Mouse (Mus musculus) monocyte, adult 5-6 weeks (primary cell): ENCODE data around the gene Cd70. TPM values are rescaled to one million over a fixed set of nuclear protein-coding genes. Genes with fewer than 3 reads are reported as not detected.
A peak's percentile ranks its signal among the peaks of the same experiment; 100 is the strongest.
"Not testable (repeated sequence)": the region's sequence is repeated elsewhere in the genome, so short reads cannot be mapped to it uniquely, and the experiment has no call there.

ENCODE experiments used
- ATAC-seq: fragments of 153-309, 156-312 bp; replicated peaks from 2 replicates; pipeline ENCODE4 v1.8.0; 2017; ENCODE audit warnings: mild to moderate bottlenecking; ENCODE audit not compliant: low TSS enrichment, insufficient number of reproducible peaks, severe bottlenecking, poor library complexity, low FRiP score
- total RNA-seq: library from RNA; stranded (forward); fragments of 200-1000, 200-491, 200-594 nt; gene quantifications from 3 replicates; pipeline ENCODE4 v1.2.3, GENCODE M21; 2017

Gene Cd70
- total RNA-seq, 1 experiment from 2014 or later = not detected

GRCm38 (mm10) chr17:57139708-57140107 is 9.9 kb downstream of the Cd70 start:
- ATAC-seq = no peak

GRCm38 (mm10) chr17:57138676-57139075 is 10.9 kb downstream of the Cd70 start:
- ATAC-seq = no peak

- ATAC-seq = no peak
These were observed 13.9 kb downstream of the Cd70 start for GRCm38 (mm10) chr17:57135635-57136034.

GRCm38 (mm10) chr17:57134693-57135092 is 14.9 kb downstream of the Cd70 start:
- no peak for ATAC-seq

- not testable (repeated sequence) for ATAC-seq
These were observed 15.6 kb downstream of the Cd70 start for GRCm38 (mm10) chr17:57134021-57134420.

- ATAC-seq = no peak
These were observed 17.8 kb downstream of the Cd70 start for GRCm38 (mm10) chr17:57131793-57132192.

- no peak for ATAC-seq
These were observed 23.5 kb downstream of the Cd70 start for GRCm38 (mm10) chr17:57125853-57126622.

- no peak for ATAC-seq
These were observed 24.8 kb downstream of the Cd70 start for GRCm38 (mm10) chr17:57124792-57125191.

GRCm38 (mm10) chr17:57123192-57124118 is 26.1 kb downstream of the Cd70 start:
- no peak for ATAC-seq

GRCm38 (mm10) chr17:57121856-57122255 is 27.7 kb downstream of the Cd70 start:
- no peak for ATAC-seq

- ATAC-seq = no peak
These were observed 30.8 kb downstream of the Cd70 start for GRCm38 (mm10) chr17:57118524-57119349.

- ATAC-seq = no peak
These were observed 32.8 kb downstream of the Cd70 start for GRCm38 (mm10) chr17:57116801-57117200.

GRCm38 (mm10) chr17:57112768-57113474 is 36.7 kb downstream of the Cd70 start:
- peak; percentile 93 for ATAC-seq

GRCm38 (mm10) chr17:57110005-57110404 is 39.6 kb downstream of the Cd70 start:
- ATAC-seq = no peak

- no peak for ATAC-seq
These were observed 40.9 kb downstream of the Cd70 start for GRCm38 (mm10) chr17:57108666-57109171.

- ATAC-seq = no peak
These were observed 41.4 kb downstream of the Cd70 start for GRCm38 (mm10) chr17:57108040-57108665.

- ATAC-seq = no peak
These were observed 42.5 kb downstream of the Cd70 start for GRCm38 (mm10) chr17:57107064-57107463.

GRCm38 (mm10) chr17:57106035-57106368 is 43.6 kb downstream of the Cd70 start:
- no peak for ATAC-seq
